Mouse (Mus musculus) urinary bladder, adult 18-20 months (tissue): ENCODE results near the gene S100a11.
"Not testable (repeated sequence)": the region's sequence is repeated elsewhere in the genome, so short reads cannot be mapped to it uniquely, and the experiment has no call there.

Experiments used
- DNase-seq, 2 experiments: peaks; one replicate each; pipeline ENCODE4 v3.0.0; 2022; ENCODE audit warnings: low spot score in 2 of 2, mixed read lengths in 2 of 2

Gene S100a11

DNA sequence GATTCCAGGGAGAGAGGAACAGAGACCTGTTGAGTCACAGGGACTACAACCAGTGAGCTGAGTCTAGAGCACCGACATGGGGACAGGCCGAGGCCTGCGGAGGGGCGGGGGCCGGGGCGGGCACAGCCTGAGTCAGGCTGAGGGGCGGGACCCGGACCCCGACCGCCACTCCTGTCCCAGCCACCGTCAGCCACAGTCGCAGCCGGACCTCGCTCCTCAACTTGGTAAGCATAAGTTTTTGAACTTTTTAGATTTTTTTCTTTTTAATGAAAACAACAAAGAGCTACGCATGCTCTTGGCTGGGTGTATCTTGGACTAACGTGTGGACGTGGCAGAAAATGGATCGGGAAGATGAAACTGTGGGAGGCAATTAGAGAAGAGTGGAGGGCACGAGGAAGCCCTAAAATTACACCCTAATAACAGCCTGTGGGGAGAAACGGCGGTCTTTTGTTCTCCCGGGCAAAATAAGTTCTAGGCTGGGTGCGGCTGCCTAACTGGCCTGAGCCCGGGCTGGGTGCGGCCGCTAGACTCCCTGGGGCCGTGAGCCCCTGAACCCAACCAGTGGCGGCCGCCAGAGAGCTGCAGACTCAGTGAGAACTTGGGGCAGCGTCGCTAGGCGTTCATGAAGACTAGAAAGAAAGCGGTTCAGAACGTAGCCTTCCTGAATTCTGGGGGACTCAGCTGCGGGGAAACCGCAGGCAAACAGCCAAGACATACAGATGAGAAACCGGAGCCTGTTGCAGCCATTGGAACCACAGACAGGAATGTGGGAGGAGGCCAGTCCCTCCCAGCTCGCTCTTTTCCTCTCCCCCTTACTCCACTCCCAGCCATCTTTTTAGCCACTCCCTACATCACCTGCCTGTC is at the start of gene S100a11:
TSS of gene S100a11 (plus strand) at position 159 of the 864 bp plus-strand sequence.
- peak; percentile 60 to 69 for DNase-seq

DNA sequence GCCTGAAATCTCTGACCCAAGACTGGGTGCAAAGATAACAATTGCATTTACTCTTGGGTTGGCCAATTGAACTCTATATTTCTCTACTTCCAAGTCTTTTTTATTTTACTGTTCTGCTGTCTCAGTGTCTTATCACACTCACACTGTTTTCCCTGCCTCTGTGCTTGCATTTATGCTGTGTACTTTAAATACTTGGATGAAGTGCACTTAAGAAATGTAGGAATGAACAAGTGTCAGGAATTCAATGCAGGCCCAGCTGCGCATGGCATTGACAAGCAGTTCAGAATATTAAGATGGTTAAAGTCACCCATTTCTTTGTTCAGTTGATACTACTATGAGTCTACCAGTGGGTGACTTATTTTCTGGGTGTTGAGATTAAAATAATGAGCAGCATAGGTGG is 40.2 kb upstream of the S100a11 start:
- DNase-seq: no peak

DNA sequence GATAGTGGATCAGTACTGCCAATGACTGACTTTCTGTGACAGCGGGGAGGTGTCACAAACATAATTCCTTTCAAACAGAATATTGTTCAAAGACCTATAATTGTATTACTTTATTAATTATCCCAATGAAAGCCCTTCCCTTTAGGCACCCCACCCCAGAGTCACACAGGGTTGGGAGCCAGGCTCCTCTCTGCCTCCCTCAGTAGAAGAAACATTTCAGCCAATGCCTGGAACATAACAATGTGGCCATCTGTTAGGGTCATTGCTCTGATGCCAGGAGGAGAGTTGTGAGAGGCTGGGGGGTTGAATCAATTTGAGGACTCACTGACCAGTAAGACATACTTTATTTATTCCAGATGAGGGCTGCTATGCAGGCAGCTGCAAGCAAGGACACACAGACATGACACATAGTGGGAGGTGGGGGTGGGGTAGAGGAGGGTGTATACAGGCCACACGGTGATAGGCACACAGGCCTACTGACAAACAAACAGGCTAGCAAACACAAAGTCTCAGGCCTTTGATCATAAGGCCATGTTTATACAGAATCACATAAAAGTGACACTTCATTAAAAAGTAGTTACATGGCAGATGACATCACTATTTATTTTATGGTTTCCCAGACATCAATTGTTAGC is 38.2 kb upstream of the S100a11 start:
- DNase-seq: no peak

DNA sequence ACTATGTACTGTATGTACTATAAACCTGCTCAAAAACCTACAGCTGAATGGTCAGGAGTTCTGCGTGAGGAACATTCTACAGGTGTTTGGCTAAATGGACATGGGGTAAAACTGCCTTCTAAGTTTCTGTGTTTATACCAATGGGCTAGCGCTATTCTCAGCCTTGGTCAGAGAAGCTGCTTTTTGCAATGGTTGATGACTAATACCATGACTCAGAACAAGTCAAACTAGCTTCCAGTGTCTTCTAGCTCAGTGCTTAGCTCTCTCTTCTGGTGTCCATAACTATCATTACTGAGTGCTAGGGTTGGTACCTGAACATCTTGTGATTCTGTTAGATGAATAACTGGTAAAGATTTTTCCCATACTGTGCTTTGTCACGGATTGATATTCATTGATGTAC is 34.7 kb upstream of the S100a11 start:
- DNase-seq: no peak

DNA sequence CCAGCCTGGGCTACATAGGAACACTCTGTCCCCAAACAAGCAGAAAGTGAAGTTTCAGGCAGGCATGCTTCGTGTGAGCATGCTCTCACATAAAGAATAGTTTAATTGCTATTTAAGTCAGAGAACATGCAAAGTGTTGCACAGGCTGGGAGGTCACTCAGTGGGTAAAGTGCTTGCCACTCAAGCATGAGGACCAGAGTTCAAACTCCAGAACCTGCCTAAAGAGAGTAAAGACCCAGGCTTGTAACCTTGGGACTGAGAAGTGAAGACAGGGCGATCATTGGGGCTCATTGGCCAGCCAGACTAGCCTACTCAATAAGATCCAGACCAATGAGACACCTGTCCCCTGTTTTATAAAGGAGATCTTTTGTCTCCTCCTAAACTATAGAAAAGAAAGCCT is 31.7 kb upstream of the S100a11 start:
- no peak for DNase-seq

DNA sequence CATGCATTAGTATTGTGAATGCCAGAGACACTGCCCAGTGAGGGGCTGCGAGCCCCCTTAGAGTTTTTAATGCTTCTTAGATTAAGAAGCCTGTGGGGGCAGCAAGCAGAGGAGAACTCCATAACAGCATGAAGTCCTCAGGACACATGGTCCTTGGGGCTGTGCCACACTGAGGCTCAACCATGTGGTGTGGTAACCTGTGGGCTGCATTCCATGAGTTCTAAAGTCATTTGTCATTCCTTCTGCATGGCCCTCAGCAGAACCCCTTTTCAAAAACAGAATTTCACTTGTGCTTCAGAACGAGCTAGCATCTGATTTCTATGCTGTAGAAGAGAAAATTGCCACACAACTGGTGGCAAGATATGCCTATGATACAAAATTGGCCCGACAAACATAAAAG is 28.1 kb upstream of the S100a11 start:
- DNase-seq: no peak

DNA sequence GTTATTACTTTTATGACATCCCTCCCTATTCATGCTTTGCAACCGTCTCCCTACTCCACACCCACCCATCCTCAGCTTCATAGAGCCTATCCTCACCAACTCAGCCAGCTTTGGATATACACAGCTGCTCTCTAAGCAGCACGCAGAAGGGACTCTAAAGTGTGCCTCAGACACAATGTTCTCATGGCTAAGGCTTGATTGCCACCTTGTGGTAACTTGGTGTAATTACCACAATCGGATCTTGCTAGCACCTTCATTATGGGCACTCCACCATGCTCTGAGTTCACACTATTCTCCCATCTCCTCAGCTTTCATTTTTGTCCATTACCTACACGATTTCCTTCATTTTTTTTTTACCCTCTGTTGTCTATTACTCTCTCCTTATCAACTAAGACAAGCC is 26.3 kb upstream of the S100a11 start:
- DNase-seq: peak in 1 of 2 experiments; percentile 8

DNA sequence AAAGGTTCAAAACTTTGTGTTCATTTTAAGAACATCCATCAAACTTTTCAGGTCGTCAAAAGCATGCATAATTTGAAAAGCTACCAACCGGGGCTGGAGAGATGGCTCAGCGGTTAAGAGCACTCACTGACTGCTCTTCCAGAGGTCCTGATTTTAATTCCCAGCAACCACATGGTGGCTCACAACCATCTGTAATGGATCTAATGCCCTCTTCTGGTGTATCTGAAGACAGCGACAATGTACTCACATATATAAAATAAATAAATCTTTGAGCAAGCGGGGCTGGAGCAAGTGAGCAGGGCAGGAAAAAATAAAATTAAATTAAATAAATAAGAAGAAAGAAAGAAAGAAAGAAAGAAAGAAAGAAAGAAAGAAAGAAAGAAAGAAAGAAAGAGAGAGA is 25.5 kb upstream of the S100a11 start:
- DNase-seq: not testable (repeated sequence)

DNA sequence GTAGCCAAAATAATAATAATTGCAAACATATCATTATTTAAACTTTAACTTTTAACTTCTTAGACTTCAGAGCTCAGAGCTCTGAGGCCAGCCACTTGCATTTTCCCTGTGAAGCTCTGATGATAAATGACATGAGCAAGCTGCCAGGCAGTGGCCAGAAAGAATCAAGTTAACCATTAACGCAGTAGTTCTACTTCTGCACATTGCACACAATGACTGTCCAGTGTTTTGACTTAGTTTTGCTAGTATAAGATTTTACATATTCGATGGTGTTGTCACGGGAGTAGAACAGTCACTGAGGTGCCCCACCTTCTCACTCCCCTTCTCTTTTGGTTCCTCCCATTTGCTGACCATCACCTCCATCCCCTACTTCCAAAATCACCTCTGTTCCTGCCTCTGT is 23.2 kb upstream of the S100a11 start:
- no peak for DNase-seq

DNA sequence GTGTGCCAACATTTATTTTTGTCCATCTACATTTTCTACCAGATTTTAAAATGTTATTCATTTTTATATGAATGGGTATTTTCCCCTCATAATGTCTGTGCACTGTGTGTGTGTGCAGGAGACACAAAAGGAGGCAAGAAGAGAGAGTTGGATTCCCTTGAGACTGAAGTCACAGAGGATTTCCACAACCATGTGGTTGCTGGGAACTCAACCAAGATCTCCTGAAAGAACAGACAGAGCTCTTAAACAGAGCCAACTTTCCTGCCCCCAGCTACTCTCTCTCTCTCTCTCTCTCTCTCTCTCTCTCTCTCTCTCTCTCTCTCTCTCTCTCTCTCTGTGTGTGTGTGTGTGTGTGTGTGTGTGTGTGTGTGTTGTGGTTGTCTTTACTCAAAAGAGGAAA is 21.2 kb upstream of the S100a11 start:
- DNase-seq: no peak

DNA sequence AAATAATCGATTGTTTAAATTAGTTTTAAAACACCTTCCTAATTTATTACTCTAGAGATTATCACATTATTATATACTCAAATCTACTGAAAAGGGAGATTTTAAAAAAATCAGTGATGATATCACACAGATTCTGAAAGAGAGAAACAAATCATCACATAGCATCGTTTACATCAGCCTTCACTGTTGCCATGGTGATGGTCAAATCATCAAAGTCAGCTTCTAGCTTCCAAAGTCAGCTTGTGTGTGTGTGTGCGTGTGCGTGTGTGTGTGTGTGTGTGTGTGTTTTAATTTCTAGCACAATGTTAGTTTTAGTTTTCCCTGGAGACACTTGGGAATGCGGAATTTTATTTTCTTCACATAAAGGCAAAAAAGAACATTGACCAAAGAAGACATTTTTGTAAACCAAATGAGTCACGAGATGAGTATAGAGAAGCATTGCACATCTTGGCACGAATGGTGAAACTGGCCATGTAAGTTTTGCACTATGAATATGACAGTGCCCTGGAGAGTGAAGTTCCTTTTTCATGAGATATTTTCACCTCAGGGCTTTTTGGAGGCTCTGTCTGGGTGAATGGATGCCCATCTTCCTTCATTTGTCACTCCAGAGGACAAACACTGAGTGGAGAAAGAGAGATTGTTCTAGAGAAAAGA is 15.6 kb upstream of the S100a11 start:
- DNase-seq: no peak

DNA sequence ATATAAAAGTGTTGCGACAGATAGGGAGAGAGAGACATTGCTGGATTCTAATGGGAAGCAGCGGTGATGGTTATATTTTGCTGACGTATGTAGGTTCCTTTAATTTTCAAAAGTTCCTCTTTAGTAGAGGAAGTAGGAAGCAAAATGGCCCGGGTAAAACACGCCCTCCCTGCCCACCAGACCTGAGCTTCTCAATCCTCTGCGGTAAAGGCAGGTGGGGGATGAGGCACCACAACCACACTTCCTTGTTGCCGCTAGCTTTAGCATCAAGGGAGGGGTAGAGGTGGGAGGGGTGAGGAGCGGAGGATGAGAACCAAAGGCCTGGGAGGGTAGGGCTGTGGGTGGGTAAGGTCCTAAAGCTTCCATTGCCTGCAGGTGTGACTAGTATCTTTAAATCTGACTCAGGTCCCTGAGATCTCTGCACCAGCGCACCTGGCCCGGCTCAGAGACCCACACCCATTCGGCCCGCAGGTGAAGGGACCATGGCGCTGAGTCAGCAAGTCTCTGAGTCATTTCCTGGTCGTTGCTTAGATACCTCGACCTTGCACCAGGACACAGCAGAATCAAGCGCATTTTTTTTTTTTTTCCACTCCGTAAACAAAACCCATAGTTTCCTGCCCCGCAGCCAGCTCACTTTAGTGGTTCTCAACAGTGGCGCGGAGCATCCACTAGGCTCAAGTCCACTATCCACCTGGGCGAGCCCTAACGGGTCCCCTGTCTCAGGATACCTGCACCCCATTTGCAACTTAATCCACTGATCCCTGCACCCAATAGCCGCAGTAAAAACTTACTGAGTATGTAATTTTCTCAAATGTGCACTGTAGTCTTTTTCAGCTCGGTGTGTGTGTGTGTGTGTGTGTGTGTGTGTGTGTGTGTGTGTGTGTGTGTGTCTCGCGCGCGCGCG is 14.1 kb upstream of the S100a11 start:
- peak; percentile 47 to 68 for DNase-seq

DNA sequence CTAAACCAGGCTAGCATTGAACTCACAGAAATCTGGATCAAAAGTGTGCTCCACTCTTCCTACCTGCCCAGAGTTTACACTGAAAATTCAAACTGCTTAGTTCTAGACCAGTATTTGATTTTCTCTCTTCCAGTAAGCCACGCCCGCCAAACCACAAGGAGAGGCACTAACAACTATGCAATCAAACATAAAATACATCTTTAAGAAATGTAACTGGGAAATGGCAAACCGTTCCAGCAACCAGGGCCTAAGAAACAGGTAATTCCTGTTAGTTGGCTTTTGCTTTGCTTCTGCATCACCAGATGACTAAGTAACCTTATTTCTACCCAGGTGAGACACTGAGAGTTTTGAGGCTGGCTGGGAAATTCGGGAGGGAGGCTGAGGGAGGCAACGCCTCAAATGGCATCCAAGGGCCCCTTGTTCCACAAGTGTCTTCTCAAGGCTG is 13.4 kb upstream of the S100a11 start:
- DNase-seq: peak; percentile 32 to 63

DNA sequence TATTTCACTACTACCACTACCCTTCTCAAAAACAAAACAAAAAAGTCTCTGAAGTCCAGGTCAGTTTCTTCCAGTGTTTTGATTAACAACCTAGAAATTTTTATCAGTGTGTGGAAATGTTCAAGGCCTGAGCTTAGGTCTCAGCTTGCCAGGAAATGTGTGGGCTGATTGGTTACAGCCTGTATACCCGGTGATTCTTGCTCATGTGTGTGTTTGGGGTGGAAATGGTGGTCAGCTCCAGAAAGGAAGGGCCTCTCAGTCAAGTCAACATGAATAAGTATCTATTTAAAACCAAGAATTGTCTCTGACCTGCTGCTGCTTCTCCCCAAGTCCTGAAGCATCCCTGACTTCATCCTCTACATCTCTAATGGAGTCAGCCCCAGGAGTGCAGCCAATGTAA is 11.0 kb upstream of the S100a11 start:
- no peak for DNase-seq

DNA sequence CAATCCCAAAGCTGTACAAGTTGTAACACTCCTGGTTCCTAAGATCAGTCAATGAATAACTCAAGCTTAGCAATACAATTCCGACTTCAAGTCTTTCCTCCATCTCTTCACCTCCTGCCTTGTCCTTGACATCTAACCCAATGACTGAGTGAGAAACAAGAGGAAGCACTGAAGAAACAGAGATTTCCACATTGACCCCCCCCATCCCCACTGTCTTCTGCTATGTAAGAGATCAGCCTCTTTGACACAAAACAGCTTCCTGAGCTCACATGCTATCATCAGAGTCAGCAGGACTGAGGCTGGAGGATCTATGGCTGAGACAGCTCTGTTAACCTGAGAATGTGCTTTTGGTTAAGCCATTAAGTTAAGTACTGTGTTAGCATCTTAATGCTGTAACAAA is 9.3 kb upstream of the S100a11 start:
- DNase-seq: no peak

DNA sequence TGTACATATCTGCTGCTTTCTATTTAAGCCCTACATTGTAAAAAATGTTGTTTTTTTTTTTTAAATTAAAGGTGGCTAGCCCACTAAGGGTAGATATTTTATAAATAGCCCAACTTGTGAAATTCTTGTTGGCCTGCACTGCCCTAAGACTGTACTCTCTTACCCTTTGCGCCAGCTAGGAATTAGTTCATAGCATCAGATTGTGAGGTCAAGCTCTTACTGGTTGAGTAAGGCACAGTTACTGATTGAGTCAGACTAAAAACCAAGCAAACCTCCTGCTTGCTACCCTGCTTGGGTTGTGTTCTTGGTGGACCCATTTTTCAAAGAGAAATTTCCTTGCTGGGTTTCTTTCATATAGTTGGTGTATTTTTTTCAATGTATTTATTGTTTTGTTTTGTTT is 8.5 kb upstream of the S100a11 start:
- no peak for DNase-seq

DNA sequence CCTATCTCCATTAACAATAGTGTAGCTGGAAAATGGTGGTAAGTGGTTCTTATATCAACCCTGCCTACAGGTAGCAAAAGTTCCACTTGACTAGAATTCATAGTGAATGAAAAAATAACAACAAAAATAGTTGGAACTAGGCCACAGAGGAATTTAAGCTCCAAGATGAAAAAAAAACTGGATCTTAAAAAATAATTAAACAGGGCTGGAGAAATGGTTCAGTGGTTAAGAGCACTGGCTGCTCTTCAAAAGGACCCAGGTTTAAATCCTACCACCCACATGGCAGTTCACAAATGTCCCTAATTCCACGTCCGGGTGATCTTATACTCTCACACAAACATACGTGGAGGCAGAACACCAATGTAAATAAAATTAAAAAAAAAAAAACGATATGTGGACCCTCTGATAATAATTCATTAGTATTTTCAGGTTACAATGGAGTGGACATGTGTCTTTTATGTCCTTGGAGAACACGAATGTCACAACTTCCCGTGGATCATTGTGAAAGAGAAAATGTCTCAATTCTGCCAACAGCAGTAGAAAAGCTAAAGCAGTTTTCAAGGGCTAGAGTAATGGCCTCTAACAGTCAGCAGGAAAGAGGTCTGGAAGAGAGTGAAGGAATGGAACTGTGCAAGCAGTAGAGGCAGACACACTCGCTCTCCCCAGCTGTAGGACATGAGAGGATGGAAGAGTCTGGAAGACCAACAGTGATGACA is 7.7 kb upstream of the S100a11 start:
- DNase-seq: no peak

DNA sequence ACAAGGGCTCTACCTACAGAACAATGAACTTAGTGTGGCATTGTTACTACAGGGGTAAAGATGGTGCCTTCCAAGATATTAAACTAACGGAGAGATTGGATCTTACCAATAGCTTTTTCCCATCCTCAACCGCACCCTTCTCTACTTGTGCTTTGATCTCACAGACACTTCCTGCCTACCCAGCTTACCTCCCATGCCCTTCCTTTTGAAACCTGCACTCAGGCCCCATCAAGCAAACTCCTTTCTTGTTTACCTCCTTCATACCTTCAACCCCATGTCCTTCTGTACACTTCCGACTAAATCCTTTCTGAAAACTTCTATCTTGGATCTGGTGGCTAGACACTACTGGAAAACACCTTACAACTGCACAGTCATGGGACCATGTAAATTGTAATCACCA is 5.7 kb upstream of the S100a11 start:
- DNase-seq: no peak

DNA sequence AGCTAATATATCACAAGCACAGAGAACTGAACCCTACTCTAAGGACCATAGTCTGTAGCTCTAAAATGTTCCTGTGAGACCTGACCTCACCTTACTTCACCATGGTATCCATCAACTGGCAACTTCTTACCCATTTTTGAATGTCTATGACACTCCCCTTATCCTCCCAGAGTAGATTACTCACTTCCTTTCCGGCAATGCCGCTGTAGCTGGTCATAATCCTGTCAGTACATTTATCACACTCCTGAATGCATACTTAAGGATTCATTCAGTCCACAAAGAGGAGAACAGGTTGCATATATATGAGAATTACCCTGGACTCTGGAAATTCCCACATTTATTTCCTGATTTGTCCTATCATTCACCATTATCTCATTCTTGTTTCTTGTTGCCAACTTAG is 2.9 kb upstream of the S100a11 start:
- no peak for DNase-seq

DNA sequence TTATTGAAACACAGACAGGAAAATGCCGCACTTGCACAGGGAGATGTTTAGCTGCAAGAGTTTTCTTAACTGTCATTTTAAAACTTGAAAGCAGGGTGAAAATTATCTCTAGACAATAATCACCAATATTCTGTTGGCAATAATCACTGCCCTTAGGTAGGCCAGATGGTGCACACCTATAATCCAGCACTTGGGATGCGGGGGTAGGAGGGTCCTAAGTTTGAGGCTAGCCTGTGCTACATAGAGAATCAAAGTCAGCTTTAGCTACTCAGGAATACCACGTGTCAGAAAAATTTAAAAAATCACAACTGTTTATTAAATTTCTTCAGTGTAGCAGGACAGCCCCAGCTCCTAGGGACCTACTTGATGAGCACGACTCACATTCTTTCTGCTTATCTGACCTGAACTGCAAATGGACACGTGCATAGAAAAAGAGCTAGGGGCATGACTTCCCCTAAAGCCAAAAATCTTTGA is 395 bp upstream of the S100a11 start:
- DNase-seq: no peak
